Mouse (Mus musculus) liver, adult 2 months (tissue): ENCODE results near the gene Bag3.

Experiments used
- CTCF ChIP-seq: fragments of 200-500 bp; IDR thresholded peaks from 2 replicates; pipeline ENCODE4 v1.5.1; 2011; ENCODE audit warnings: low read depth, low read length, control low read depth
- POLR2A ChIP-seq: fragments of 200-500 bp; IDR thresholded peaks from 2 replicates; pipeline ENCODE4 v1.6.1; 2011; ENCODE audit warnings: low read length, control low read depth; ENCODE audit not compliant: insufficient read depth; ENCODE audit errors: extremely low read depth

DNA sequence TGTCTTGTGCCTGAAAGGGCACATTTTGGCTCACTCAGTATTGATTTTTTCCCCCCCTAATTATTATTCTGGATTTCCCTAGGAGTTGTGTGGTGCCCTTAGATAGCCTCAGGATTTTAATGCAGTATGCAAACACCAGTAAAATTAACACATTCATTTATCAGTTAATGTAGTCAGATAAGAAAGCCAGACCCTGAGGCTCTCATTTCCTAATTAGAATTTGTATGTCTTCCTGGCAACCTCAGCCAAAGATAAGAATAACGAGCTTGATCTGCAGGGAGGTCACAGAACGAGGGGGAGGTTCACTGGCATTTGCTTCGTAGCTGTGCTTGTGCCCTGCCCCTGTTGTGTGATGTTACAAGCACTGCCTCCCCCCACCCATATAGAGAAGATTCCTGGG is 12.7 kb downstream of the Bag3 start:
- TF ChIP-seq CTCF (no peak), POLR2A (no peak)
